8 mouse cellular contexts compared by ENCODE assay signal in the genomic region with DNA sequence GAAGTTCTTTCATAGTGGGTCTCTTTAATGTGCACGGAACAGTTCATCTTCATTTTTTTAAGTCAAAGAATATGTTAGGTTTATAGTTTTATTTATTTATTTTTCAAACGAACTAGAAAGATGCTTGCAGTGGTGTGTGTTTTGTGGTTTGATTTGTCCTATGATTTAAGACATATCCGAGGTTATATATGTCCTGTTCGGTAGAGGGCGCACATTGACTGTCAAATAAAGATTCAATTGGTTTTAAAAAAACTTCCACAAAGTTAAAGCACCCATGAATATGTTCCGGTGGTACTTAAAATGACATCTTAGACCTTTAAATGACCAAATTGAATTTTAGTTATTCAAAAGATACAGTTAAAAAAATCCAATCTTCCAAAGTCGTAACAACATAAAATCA. TPM values are rescaled to one million over a fixed set of nuclear protein-coding genes. Genes with fewer than 3 reads are reported as not detected.
A peak's percentile ranks its signal among the peaks of the same experiment; 100 is the strongest.
DNase-seq lines count a peak whose midpoint lies in the region; ATAC-seq and TF ChIP-seq lines count a peak whose summit lies in the region.
"Had no signal": no experiment of that assay in that cellular context is flagged by ENCODE, and none has a peak within 500 bp of the region (broad histone marks: within the 10 kb centered on the region; RNA-seq: fewer than 3 reads in every experiment).

No protein-coding gene starts in this region.

- TF ChIP-seq CTCF in cerebellum, adult 2 months (IDR thresholded peaks at IDR 0.05; ENCODE audit: borderline replicate concordance, insufficient read depth, low read depth, low read length) = peak; percentile 42; the same call in 1 of the 2 replicates

- no peaks in the 10 kb centered on the region for H3K36me3 ChIP-seq in forebrain, embryonic 15.5 days

- no peak overlapping the region for H3K4me3 ChIP-seq in cerebellum, adult 2 months (replicated peaks; ENCODE audit: insufficient read depth, low read depth, low read length)
- H3K4me3 ChIP-seq in forebrain, embryonic 15.5 days = peak overlapping the region; percentile 40

- H3K4me1 ChIP-seq in cerebellum, adult 2 months (ENCODE audit: control insufficient read depth, insufficient read depth, low read length) = peaks cover 7% of the 10 kb centered on the region; the same call in 1 of the 2 replicates
- H3K4me1 ChIP-seq in forebrain, embryonic 15.5 days = peaks cover 11% of the 10 kb centered on the region

- peak overlapping the region; percentile 76 for H3K4me2 ChIP-seq in forebrain, embryonic 15.5 days (replicated peaks)

- H3K27ac ChIP-seq in cerebellum, adult 2 months (ENCODE audit: insufficient read depth, low read length) = no peak overlapping the region
- no peak overlapping the region for H3K27ac ChIP-seq in forebrain, embryonic 15.5 days (replicated peaks)

- peak; percentile 53 for DNase-seq in right cerebral cortex, adult 18-20 months
- no peak for DNase-seq in right cerebral cortex, postnatal 25 days
- DNase-seq in cerebellum, adult 2 months = peak in 1 of 2 experiments; percentile 57
- peak; percentile 26 for DNase-seq in kidney, postnatal 14 days
- DNase-seq in mesoderm, embryonic 11.5 days (ENCODE audit: low read depth, low spot score) = peak; percentile 60

- TF ChIP-seq POLR2A in cerebellum, adult 2 months (IDR thresholded peaks at IDR 0.05; ENCODE audit: borderline replicate concordance, insufficient read depth, low read length) = no peak

- no peak overlapping the region for H3K9ac ChIP-seq in forebrain, embryonic 15.5 days (replicated peaks)

- no peaks in the 10 kb centered on the region for H3K27me3 ChIP-seq in cerebellum, adult 2 months (ENCODE audit: control insufficient read depth, insufficient read depth, low read length)
- peaks cover 11% of the 10 kb centered on the region for H3K27me3 ChIP-seq in forebrain, embryonic 15.5 days

- ATAC-seq in forebrain, embryonic 15.5 days (replicated peaks) = peak; percentile 38
- no peak for ATAC-seq in monocyte, adult 5-6 weeks (replicated peaks; ENCODE audit: insufficient number of reproducible peaks, low FRiP score, low TSS enrichment, poor library complexity, severe bottlenecking)

- no peaks in the 10 kb centered on the region for H3K9me3 ChIP-seq in forebrain, embryonic 15.5 days

- WGBS in cerebellum, adult 2 months = 9% methylated on average over 7 of the region's 7 CpGs
- WGBS in forebrain, embryonic 15.5 days = 13% methylated on average over 7 of the region's 7 CpGs

RNA-seq across cellular contexts. Expression of gene Pth2r, which starts 30.3 kb away (rescaled TPM):
- polyA plus RNA-seq in cerebellum, adult 2 months (2012; rRNA removed) = 0.38 and 0.40 TPM in 2 replicates
- polyA plus RNA-seq in forebrain, embryonic 15.5 days (2015; fragmentation: Nextera tagmentation; extraction: Ambion mirVana) = 1.3 TPM in 2 replicates
- total RNA-seq in monocyte, adult 5-6 weeks (2017) = not detected in 3 replicates
- total RNA-seq: gastrocnemius, postnatal 4 days had no signal
